27 mouse cellular contexts compared by ENCODE assay signal in genomic region chr1:20693634-20694313, GRCm38 (mm10). TPM values are rescaled to one million over a fixed set of nuclear protein-coding genes. Genes with fewer than 3 reads are reported as not detected.
DNase-seq lines count a peak whose midpoint lies in the region; ATAC-seq and TF ChIP-seq lines count a peak whose summit lies in the region.
"Had no signal": no experiment of that assay in that cellular context is flagged by ENCODE, and none has a peak within 500 bp of the region (broad histone marks: within the 10 kb centered on the region; RNA-seq: fewer than 3 reads in every experiment).

No protein-coding gene starts in this region.

- H3K9ac ChIP-seq in midbrain, embryonic 11.5 days (ENCODE audit: low read length): no peak overlapping the region
- H3K9ac ChIP-seq in midbrain, embryonic 14.5 days (replicated peaks; ENCODE audit: low read length): no peak overlapping the region
- H3K9ac ChIP-seq: embryonic facial prominence, embryonic 12.5 days; forebrain, embryonic 13.5 days; forebrain, embryonic 15.5 days; forebrain, postnatal 0 days had no signal

- no peak for DNase-seq in gastrocnemius, adult 2 months
- DNase-seq in gastrocnemius, adult 18-20 months (ENCODE audit: low spot score): no peak
- DNase-seq in midbrain, embryonic 11.5 days (ENCODE audit: low spot score, missing footprints): peak; percentile 73
- no peak for DNase-seq in midbrain, embryonic 14.5 days
- peak; percentile 6 for DNase-seq in A20 (ENCODE audit: low read depth, low spot score)
- no peak for DNase-seq in layer of hippocampus, adult 9-11 months
- DNase-seq: adrenal gland, adult 8-10 months; adrenal gland, postnatal 14 days; adrenal gland, postnatal 36 days; cerebellum, adult 11-12 months; cerebellum, adult 2 months; cerebellum, adult 9-10 months; cerebellum, postnatal 10 days; cerebellum, postnatal 25 days; forebrain, postnatal 0 days had no signal

- no peak overlapping the region for H3K4me3 ChIP-seq in gastrocnemius, adult 2 months
- no peak overlapping the region for H3K4me3 ChIP-seq in midbrain, embryonic 11.5 days (ENCODE audit: low read depth, low read length)
- no peak overlapping the region for H3K4me3 ChIP-seq in midbrain, embryonic 14.5 days (replicated peaks; ENCODE audit: low read depth, low read length)
- H3K4me3 ChIP-seq: embryonic facial prominence, embryonic 10.5 days; embryonic facial prominence, embryonic 12.5 days; forebrain, embryonic 13.5 days; forebrain, embryonic 15.5 days had no signal

- ATAC-seq in midbrain, embryonic 11.5 days (ENCODE audit: low FRiP score): no peak
- no peak for ATAC-seq in midbrain, embryonic 14.5 days (ENCODE audit: low FRiP score, low TSS enrichment)
- ATAC-seq: activated CD4-positive, CD25-positive, alpha-beta regulatory T cell, adult 4 months; forebrain, embryonic 13.5 days; forebrain, embryonic 15.5 days; forebrain, postnatal 0 days; Patski had no signal

- H3K4me1 ChIP-seq in midbrain, embryonic 11.5 days (ENCODE audit: control insufficient read depth, insufficient read depth, low read length): no peaks in the 10 kb centered on the region
- no peaks in the 10 kb centered on the region for H3K4me1 ChIP-seq in midbrain, embryonic 14.5 days (ENCODE audit: control insufficient read depth, insufficient read depth, low read length)
- H3K4me1 ChIP-seq: embryonic facial prominence, embryonic 10.5 days; embryonic facial prominence, embryonic 12.5 days; forebrain, embryonic 13.5 days; forebrain, embryonic 15.5 days had no signal

- no peaks in the 10 kb centered on the region for H3K9me3 ChIP-seq in midbrain, embryonic 11.5 days (ENCODE audit: control insufficient read depth, low read length)
- H3K9me3 ChIP-seq in midbrain, embryonic 14.5 days (ENCODE audit: control insufficient read depth, low read length): no peaks in the 10 kb centered on the region
- H3K9me3 ChIP-seq: embryonic facial prominence, embryonic 10.5 days; embryonic facial prominence, embryonic 12.5 days; forebrain, embryonic 13.5 days; forebrain, embryonic 15.5 days; G1E had no signal

- intact Hi-C loops in gastrocnemius, adult 2 months (cut with DNase I): no loop called here

- no peak overlapping the region for H3K4me2 ChIP-seq in midbrain, embryonic 11.5 days
- no peak overlapping the region for H3K4me2 ChIP-seq in midbrain, embryonic 14.5 days (ENCODE audit: low read length)
- H3K4me2 ChIP-seq: embryonic facial prominence, embryonic 12.5 days; forebrain, embryonic 13.5 days; forebrain, embryonic 15.5 days had no signal

- WGBS in midbrain, embryonic 11.5 days: 89% methylated on average over 6 of the region's 6 CpGs
- WGBS in midbrain, embryonic 14.5 days: 89% methylated on average over 6 of the region's 6 CpGs

- no peaks in the 10 kb centered on the region for H3K36me3 ChIP-seq in midbrain, embryonic 11.5 days (ENCODE audit: control insufficient read depth, insufficient read depth, low read length)
- H3K36me3 ChIP-seq in midbrain, embryonic 14.5 days (ENCODE audit: control insufficient read depth, insufficient read depth, low read length): no peaks in the 10 kb centered on the region
- H3K36me3 ChIP-seq: embryonic facial prominence, embryonic 10.5 days; embryonic facial prominence, embryonic 12.5 days; forebrain, embryonic 15.5 days; G1E had no signal

- no peak for TF ChIP-seq CTCF in gastrocnemius, adult 2 months (IDR thresholded peaks at IDR 0.05)

- 0 out of 2 replicates have a peak overlapping the region, but pooled peaks have one; percentile 16 for H3K27ac ChIP-seq in gastrocnemius, adult 2 months
- no peak overlapping the region for H3K27ac ChIP-seq in midbrain, embryonic 11.5 days (ENCODE audit: low read depth, low read length)
- H3K27ac ChIP-seq in midbrain, embryonic 14.5 days (replicated peaks; ENCODE audit: low read depth, low read length): no peak overlapping the region
- H3K27ac ChIP-seq: embryonic facial prominence, embryonic 10.5 days; embryonic facial prominence, embryonic 12.5 days; forebrain, embryonic 13.5 days; forebrain, embryonic 15.5 days had no signal

- H3K27me3 ChIP-seq in midbrain, embryonic 11.5 days (ENCODE audit: control insufficient read depth, insufficient read depth, low read length): no peaks in the 10 kb centered on the region
- no peaks in the 10 kb centered on the region for H3K27me3 ChIP-seq in midbrain, embryonic 14.5 days (ENCODE audit: control insufficient read depth, insufficient read depth, low read length)
- H3K27me3 ChIP-seq: embryonic facial prominence, embryonic 12.5 days; forebrain, embryonic 13.5 days; forebrain, embryonic 15.5 days; Patski had no signal

RNA-seq across cellular contexts. Expression of gene Il17a, which starts 36.9 kb away (rescaled TPM):
- not detected for total RNA-seq in gastrocnemius, adult 2 months (2021)
- not detected for total RNA-seq in gastrocnemius, adult 18-20 months (2021)
- polyA plus RNA-seq in midbrain, embryonic 11.5 days (2014; fragmentation: Nextera tagmentation; extraction: Ambion mirVana): not detected in 2 replicates
- polyA plus RNA-seq in midbrain, embryonic 14.5 days (2014; fragmentation: Nextera tagmentation; extraction: Ambion mirVana): not detected in 2 replicates
- total RNA-seq: adrenal gland, adult 18-20 months; adrenal gland, adult 8-10 months; adrenal gland, postnatal 14 days; adrenal gland, postnatal 36 days; forebrain, postnatal 0 days; G1E had no signal
- polyA plus RNA-seq: activated CD4-positive, CD25-positive, alpha-beta regulatory T cell, adult 4 months; C2C12; cerebellum, adult 2 months; cortical plate, adult 2 months; embryonic facial prominence, embryonic 10.5 days; embryonic facial prominence, embryonic 12.5 days; embryonic facial prominence, embryonic 14.5 days; forebrain, embryonic 11.5 days; forebrain, embryonic 13.5 days; forebrain, embryonic 15.5 days; forebrain, postnatal 0 days; G1E; Patski had no signal

Comparison
In these comparisons a context has a peak if more than half of its experiments do, and no peak if none do; other contexts are left out.
1. DNase-seq: peak in midbrain, embryonic 11.5 days (single experiment) and A20 (single experiment); none in gastrocnemius, adult 2 months (single experiment), gastrocnemius, adult 18-20 months (single experiment), midbrain, embryonic 14.5 days (single experiment) and layer of hippocampus, adult 9-11 months (single experiment).